Mouse (Mus musculus) kidney, postnatal 0 days (tissue): ENCODE measurements around the gene Cep350. TPM values are rescaled to one million over a fixed set of nuclear protein-coding genes. Genes with fewer than 3 reads are reported as not detected.

ENCODE experiments used
- ATAC-seq: fragments of 200-750 bp; cut with Nextera tagmentation; replicated peaks from 2 replicates; pipeline ENCODE4 v1.8.0; 2017; ENCODE audit warnings: low read depth, moderate number of reproducible peaks, moderate TSS enrichment, moderate library complexity; ENCODE audit not compliant: low FRiP score
- DNase-seq: peaks from one replicate; pipeline ENCODE4 v3.0.0-alpha.2; 2016; ENCODE audit warnings: low spot score
- H3K27ac ChIP-seq: fragments of 300-500 bp; sonication (generic); 2 replicates; pipeline ENCODE4 v1.5.1; 2014; ENCODE audit warnings: mild to moderate bottlenecking
- H3K27me3 ChIP-seq: fragments of 300-500 bp; sonication (generic); 2 replicates; pipeline ENCODE4 v1.6.1; 2014; ENCODE audit warnings: low read length, mixed read lengths; ENCODE audit not compliant: insufficient read depth
- H3K36me3 ChIP-seq: fragments of 300-500 bp; sonication (generic); 2 replicates; pipeline ENCODE4 v1.6.1; 2014; ENCODE audit warnings: low read length, mixed read lengths; ENCODE audit not compliant: insufficient read depth
- H3K4me1 ChIP-seq: fragments of 300-500 bp; sonication (generic); replicated peaks from 2 replicates; pipeline ENCODE4 v1.6.1; 2014; ENCODE audit warnings: antibody characterized with exemption, low read length, mixed read lengths; ENCODE audit not compliant: insufficient read depth
- H3K4me2 ChIP-seq: fragments of 300-500 bp; sonication (generic); 2 replicates; pipeline ENCODE4 v1.6.1; 2014; ENCODE audit warnings: mild to moderate bottlenecking, low read length, moderate library complexity, mixed read lengths
- H3K4me3 ChIP-seq: fragments of 300-500 bp; sonication (generic); replicated peaks from 2 replicates; pipeline ENCODE4 v1.5.1; 2014; ENCODE audit warnings: low read depth, low read length
- H3K9ac ChIP-seq: fragments of 300-500 bp; sonication (generic); 2 replicates; pipeline ENCODE4 v1.6.1; 2014; ENCODE audit warnings: low read depth, low read length
- H3K9me3 ChIP-seq: fragments of 300-500 bp; sonication (generic); replicated peaks from 2 replicates; pipeline ENCODE4 v1.6.1; 2016; ENCODE audit warnings: low read length, inconsistent platforms, mixed read lengths
- CTCF ChIP-seq: IDR thresholded peaks from 2 replicates; pipeline ENCODE4 v1.5.1; 2016; ENCODE audit warnings: antibody characterized with exemption, low read depth, mild to moderate bottlenecking, moderate library complexity
- WGBS: fragments of 180-500 bp; shearing (Covaris S2); extraction: QIAGEN DNeasy Blood & Tissue Kit; methylation state at CpG from one replicate; pipeline ENCODE4 v1.1.7; 2014; 5-methylcytosine and 5-hydroxymethylcytosine counted together
- polyA plus RNA-seq: library from polyadenylated mRNA; unstranded; fragments of >200 nt; fragmentation: Nextera tagmentation; extraction: Ambion mirVana; gene quantifications from 2 replicates; pipeline ENCODE4 v1.2.1, GENCODE M21; 2015

Cep350 gene
- polyA plus RNA-seq, 1 experiment from 2014 or later: 7.9 TPM

- Histone ChIP-seq H3K9me3 (no peaks in the 10 kb centered on the region), H3K4me2 (peak overlapping the region; percentile 64), H3K4me1 (peaks cover 3% of the 10 kb centered on the region; the same call in 1 of the 2 replicates), H3K27me3 (no peaks in the 10 kb centered on the region), H3K9ac (peak overlapping the region; percentile 53), H3K36me3 (no peaks in the 10 kb centered on the region), H3K27ac (peak overlapping the region; percentile 92), H3K4me3 (peak overlapping the region; percentile 99)
- 4% methylated on average over 19 of the region's 19 CpGs for WGBS
- ATAC-seq: no peak
- peak; percentile 14 for DNase-seq
- no peak for TF ChIP-seq CTCF
Observed at GRCm38 (mm10) chr1:155973719-155974379, 794 bp upstream of the Cep350 start.

GRCm38 (mm10) chr1:155972146-155973067 lies 648 bp downstream of the Cep350 start:
- 1% methylated on average over 38 of the region's 51 CpGs for WGBS
- DNase-seq: peak; percentile 25

GRCm38 (mm10) chr1:155949170-155949569 lies 23.9 kb downstream of the Cep350 start:
- Histone ChIP-seq H3K4me3 (no peak overlapping the region), H3K4me1 (no peaks in the 10 kb centered on the region), H3K9ac (no peak overlapping the region), H3K27me3 (no peaks in the 10 kb centered on the region), H3K9me3 (no peaks in the 10 kb centered on the region), H3K27ac (no peak overlapping the region), H3K4me2 (no peak overlapping the region), H3K36me3 (peaks cover 17% of the 10 kb centered on the region)
- ATAC-seq (no peak), DNase-seq (no peak)
- no peak for TF ChIP-seq CTCF
- WGBS: 95% methylated on average over 2 of the region's 2 CpGs

More at GRCm38 (mm10) chr1:155972146-155973067, 648 bp downstream of the Cep350 start:
- H3K4me1 ChIP-seq: peaks cover 3% of the 10 kb centered on the region; the same call in 1 of the 2 replicates
- H3K9ac ChIP-seq: peak overlapping the region; percentile 98
- no peaks in the 10 kb centered on the region for H3K27me3 ChIP-seq
- no peak for TF ChIP-seq CTCF
- H3K4me3 ChIP-seq: peak overlapping the region; percentile 99
- H3K36me3 ChIP-seq: no peaks in the 10 kb centered on the region
- peak; percentile 58; the same call in 1 of the 2 replicates for ATAC-seq
- peak overlapping the region; percentile 77 for H3K4me2 ChIP-seq
- no peaks in the 10 kb centered on the region for H3K9me3 ChIP-seq
- peak overlapping the region; percentile 92 for H3K27ac ChIP-seq

GRCm38 (mm10) chr1:155944361-155944760 lies 28.7 kb downstream of the Cep350 start:
- H3K27me3 ChIP-seq: no peaks in the 10 kb centered on the region
- ATAC-seq (no peak), DNase-seq (no peak)
- H3K4me2 ChIP-seq: no peak overlapping the region
- no peak overlapping the region for H3K9ac ChIP-seq
- no peak overlapping the region for H3K4me3 ChIP-seq
- no peaks in the 10 kb centered on the region for H3K4me1 ChIP-seq
- no peak for TF ChIP-seq CTCF
- WGBS: 80% methylated on average over 2 of the region's 2 CpGs
- H3K27ac ChIP-seq: no peak overlapping the region
- H3K9me3 ChIP-seq: no peaks in the 10 kb centered on the region
- H3K36me3 ChIP-seq: peaks cover 30% of the 10 kb centered on the region

GRCm38 (mm10) chr1:155937416-155937815 lies 35.6 kb downstream of the Cep350 start:
- WGBS: 96% methylated on average over 2 of the region's 2 CpGs
- H3K4me2 ChIP-seq: no peak overlapping the region
- no peak for DNase-seq
- H3K9ac ChIP-seq: no peak overlapping the region
- ATAC-seq: no peak
- no peak overlapping the region for H3K27ac ChIP-seq
- no peaks in the 10 kb centered on the region for H3K4me1 ChIP-seq
- peaks cover 34% of the 10 kb centered on the region for H3K36me3 ChIP-seq
- TF ChIP-seq CTCF: no peak
- no peak overlapping the region for H3K4me3 ChIP-seq
- H3K9me3 ChIP-seq: no peaks in the 10 kb centered on the region
- no peaks in the 10 kb centered on the region for H3K27me3 ChIP-seq

GRCm38 (mm10) chr1:155934702-155935101 lies 38.4 kb downstream of the Cep350 start:
- 85% methylated on average over 2 of the region's 2 CpGs for WGBS
- H3K9me3 ChIP-seq: no peaks in the 10 kb centered on the region
- no peak overlapping the region for H3K4me3 ChIP-seq
- ATAC-seq: no peak
- H3K27ac ChIP-seq: no peak overlapping the region
- H3K4me1 ChIP-seq: no peaks in the 10 kb centered on the region
- no peaks in the 10 kb centered on the region for H3K27me3 ChIP-seq
- TF ChIP-seq CTCF: no peak
- H3K4me2 ChIP-seq: no peak overlapping the region
- no peak for DNase-seq
- no peak overlapping the region for H3K9ac ChIP-seq
- peaks cover 40% of the 10 kb centered on the region for H3K36me3 ChIP-seq
